Mouse (Mus musculus) testis, adult 2 months (tissue): Measurements from ENCODE around the gene Efcab8.

Experiments
- CTCF ChIP-seq: fragments of 200-500 bp; IDR thresholded peaks from 2 replicates; pipeline ENCODE4 v1.5.1; 2012; ENCODE audit warnings: low read depth, mild to moderate bottlenecking, inconsistent platforms, low read length, moderate library complexity; ENCODE audit not compliant: control insufficient read depth, insufficient read depth, insufficient replicate concordance
- POLR2A ChIP-seq: fragments of 200-500 bp; IDR thresholded peaks from 2 replicates; pipeline ENCODE4 v1.6.1; 2012; ENCODE audit warnings: low read depth, mild to moderate bottlenecking, inconsistent platforms, low read length, moderate library complexity; ENCODE audit not compliant: control insufficient read depth

DNA sequence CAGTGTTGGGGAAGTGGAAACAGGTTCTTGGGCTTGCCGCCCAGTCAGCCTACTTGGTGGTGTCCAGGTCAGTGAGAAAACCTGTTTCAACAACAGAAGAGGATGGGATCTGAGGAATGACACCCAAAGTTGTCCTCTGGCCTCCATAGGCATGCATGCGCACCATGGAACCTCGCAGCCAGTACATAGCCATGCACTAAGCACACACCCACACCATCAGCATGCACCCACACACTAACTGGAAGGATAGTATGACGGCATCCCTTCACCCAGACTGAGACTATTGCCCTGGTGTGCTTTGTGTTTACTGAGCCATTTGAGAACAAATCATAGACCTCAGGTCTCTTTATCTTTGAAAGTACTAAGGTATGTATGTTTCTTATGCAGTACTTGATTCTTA, 4.3 kb upstream of the Efcab8 start:
- TF ChIP-seq CTCF (no peak), POLR2A (no peak)
